Mouse (Mus musculus) intestine, embryonic 14.5 days (tissue): Measurements from ENCODE around the gene D630045J12Rik. TPM values are rescaled to one million over a fixed set of nuclear protein-coding genes. Genes with fewer than 3 reads are reported as not detected.

Experiments used
- ATAC-seq: fragments of 200-750 bp; cut with Nextera tagmentation; replicated peaks from 2 replicates; pipeline ENCODE4 v1.8.0; 2017; ENCODE audit warnings: low read depth, moderate number of reproducible peaks, moderate TSS enrichment, moderate library complexity; ENCODE audit not compliant: low FRiP score, low TSS enrichment
- DNase-seq: peaks from one replicate; pipeline ENCODE4 v3.0.0-alpha.2; 2018; ENCODE audit warnings: low spot score
- H3K27ac ChIP-seq: fragments of 300-500 bp; sonication (generic); 2 replicates; pipeline ENCODE4 v1.5.1; 2014; ENCODE audit warnings: low read depth, mild to moderate bottlenecking, control low read depth
- H3K27me3 ChIP-seq: fragments of 300-500 bp; sonication (generic); replicated peaks from 2 replicates; pipeline ENCODE4 v1.6.1; 2014; ENCODE audit warnings: low read length, control low read depth; ENCODE audit not compliant: control insufficient read depth, insufficient read depth
- H3K36me3 ChIP-seq: fragments of 300-500 bp; sonication (generic); 2 replicates; pipeline ENCODE4 v1.6.1; 2014; ENCODE audit warnings: low read length, control low read depth; ENCODE audit not compliant: control insufficient read depth, insufficient read depth
- H3K4me1 ChIP-seq: fragments of 300-500 bp; sonication (generic); replicated peaks from 2 replicates; pipeline ENCODE4 v1.6.1; 2014; ENCODE audit warnings: low read length, control low read depth, mixed read lengths; ENCODE audit not compliant: control insufficient read depth, insufficient read depth
- H3K4me2 ChIP-seq: fragments of 300-500 bp; sonication (generic); 2 replicates; pipeline ENCODE4 v1.6.1; 2014; ENCODE audit warnings: low read length
- H3K4me3 ChIP-seq: fragments of 300-500 bp; sonication (generic); 2 replicates; pipeline ENCODE4 v1.5.1; 2014; ENCODE audit warnings: low read depth, low read length, control low read depth, mixed read lengths
- H3K9ac ChIP-seq: fragments of 300-500 bp; sonication (generic); 2 replicates; pipeline ENCODE4 v1.6.1; 2014; ENCODE audit warnings: mild to moderate bottlenecking, low read length
- H3K9me3 ChIP-seq: fragments of 300-500 bp; sonication (generic); 2 replicates; pipeline ENCODE4 v1.6.1; 2016; ENCODE audit warnings: low read length, control low read depth; ENCODE audit not compliant: control insufficient read depth
- WGBS: fragments of 180-500 bp; shearing (Covaris S2); extraction: QIAGEN DNeasy Blood & Tissue Kit; methylation state at CpG from one replicate; pipeline ENCODE4 v1.1.7; 2014; 5-methylcytosine and 5-hydroxymethylcytosine counted together
- polyA plus RNA-seq: library from polyadenylated mRNA; unstranded; fragments of >200 nt; fragmentation: Nextera tagmentation; extraction: Ambion mirVana; gene quantifications from 2 replicates; pipeline ENCODE4 v1.2.1, GENCODE M21; 2014

Gene D630045J12Rik
- polyA plus RNA-seq, 1 experiment from 2014 or later: 5.6 TPM

DNA sequence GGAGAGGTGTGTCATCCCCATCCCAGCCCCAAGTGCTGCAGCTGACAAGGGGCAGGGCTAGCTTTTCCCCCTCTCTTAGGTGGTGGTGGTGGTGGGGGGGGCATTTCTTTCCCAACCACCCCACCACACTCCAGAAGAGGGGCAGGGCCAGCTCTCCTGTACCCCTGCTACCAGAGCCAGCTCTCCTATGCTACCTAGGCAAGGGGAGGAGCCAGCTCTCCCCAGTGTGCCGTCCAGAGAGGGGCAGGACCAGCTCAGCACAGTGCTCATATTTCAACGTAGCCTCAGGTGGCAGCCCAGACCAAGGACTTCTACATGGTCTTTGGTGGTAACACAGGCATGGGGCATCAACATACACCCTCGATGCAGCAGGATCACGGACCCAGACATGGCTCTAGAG lies 50.0 kb downstream of the D630045J12Rik start:
- no peaks in the 10 kb centered on the region for H3K9me3 ChIP-seq
- H3K27me3 ChIP-seq: no peaks in the 10 kb centered on the region
- H3K4me1 ChIP-seq: peaks cover 10% of the 10 kb centered on the region; the same call in 1 of the 2 replicates
- H3K9ac ChIP-seq: no peak overlapping the region
- 47% methylated on average over 4 of the region's 4 CpGs for WGBS
- H3K4me2 ChIP-seq: no peak overlapping the region
- no peak overlapping the region for H3K4me3 ChIP-seq
- ATAC-seq (no peak), DNase-seq (no peak)
- H3K36me3 ChIP-seq: no peaks in the 10 kb centered on the region
- H3K27ac ChIP-seq: no peak overlapping the region

DNA sequence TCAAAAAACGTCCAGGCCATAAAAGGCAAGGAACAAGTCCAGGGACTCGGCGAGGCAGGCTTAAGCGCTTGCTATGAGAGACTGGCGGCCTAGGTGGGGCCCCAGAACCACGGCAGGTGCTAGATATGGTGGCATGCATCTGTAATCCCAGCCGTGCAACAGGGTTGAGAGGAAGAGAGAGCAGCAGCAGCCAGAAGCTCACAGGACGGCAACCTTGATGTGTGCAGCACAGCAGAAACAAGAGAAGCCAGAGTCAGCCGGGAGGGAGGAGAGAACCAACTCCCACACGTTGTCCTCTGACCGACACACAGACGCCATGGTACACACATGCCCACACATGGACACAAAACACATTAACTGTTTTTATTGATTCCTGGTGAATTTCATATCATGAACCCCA lies 51.0 kb downstream of the D630045J12Rik start:
- H3K4me1 ChIP-seq: peaks cover 10% of the 10 kb centered on the region; the same call in 1 of the 2 replicates
- 68% methylated on average over 12 of the region's 12 CpGs for WGBS
- no peaks in the 10 kb centered on the region for H3K9me3 ChIP-seq
- DNase-seq: no peak
- no peak overlapping the region for H3K27ac ChIP-seq
- no peaks in the 10 kb centered on the region for H3K36me3 ChIP-seq
- H3K27me3 ChIP-seq: no peaks in the 10 kb centered on the region
- no peak overlapping the region for H3K4me3 ChIP-seq
- no peak for ATAC-seq
- H3K9ac ChIP-seq: no peak overlapping the region
- H3K4me2 ChIP-seq: no peak overlapping the region

DNA sequence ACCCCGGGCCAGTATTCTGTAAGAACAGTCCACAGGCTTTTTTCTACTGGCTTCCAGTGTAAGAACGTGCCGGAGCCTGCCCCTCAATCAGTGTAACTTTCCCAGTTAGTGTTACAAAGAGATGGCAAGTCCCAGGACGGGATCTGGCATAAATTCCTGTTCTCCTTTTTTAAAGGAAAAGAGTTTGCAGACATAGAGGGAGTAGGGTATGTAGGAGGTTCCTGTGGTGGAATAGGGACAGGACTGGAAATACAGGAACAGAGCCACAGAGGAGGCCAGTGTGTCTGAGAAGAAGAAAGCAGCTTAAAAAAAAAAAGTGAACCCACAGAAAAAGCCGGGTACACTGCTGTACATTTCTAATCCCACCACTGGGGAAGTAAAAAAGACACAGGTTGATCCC lies 52.3 kb downstream of the D630045J12Rik start:
- H3K27me3 ChIP-seq: no peaks in the 10 kb centered on the region
- no peak for ATAC-seq
- H3K9ac ChIP-seq: no peak overlapping the region
- H3K4me3 ChIP-seq: no peak overlapping the region
- no peak overlapping the region for H3K27ac ChIP-seq
- no peak for DNase-seq
- H3K9me3 ChIP-seq: no peaks in the 10 kb centered on the region
- peaks cover 2% of the 10 kb centered on the region; the same call in 1 of the 2 replicates for H3K36me3 ChIP-seq
- WGBS: 70% methylated on average over 5 of the region's 5 CpGs
- no peak overlapping the region for H3K4me2 ChIP-seq
- H3K4me1 ChIP-seq: peaks cover 10% of the 10 kb centered on the region; the same call in 1 of the 2 replicates

DNA sequence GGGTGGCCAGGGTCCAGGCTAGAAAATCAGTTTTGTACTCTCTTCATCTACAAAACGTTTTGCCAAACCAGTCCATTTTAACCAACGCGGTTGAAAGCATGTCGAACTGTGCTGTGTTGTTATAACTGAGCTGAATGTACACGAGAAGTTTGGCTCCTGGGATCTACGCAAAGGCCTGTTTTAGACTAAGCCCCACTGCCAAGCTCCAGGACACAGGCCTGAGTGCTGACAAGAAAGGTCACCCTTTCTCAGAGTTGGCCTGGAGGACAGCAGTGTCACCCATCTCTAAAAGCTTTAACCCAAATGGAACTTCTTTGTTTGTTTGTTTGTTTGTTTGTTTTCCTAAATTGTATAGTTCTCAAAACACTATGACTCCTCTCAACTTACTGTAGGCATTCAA lies 54.2 kb downstream of the D630045J12Rik start:
- 0 out of 2 replicates have a peak, but pooled peaks cover 4% of the 10 kb centered on the region for H3K4me1 ChIP-seq
- ATAC-seq (no peak), DNase-seq (no peak)
- H3K27me3 ChIP-seq: no peaks in the 10 kb centered on the region
- no peak overlapping the region for H3K4me3 ChIP-seq
- 89% methylated on average over 6 of the region's 6 CpGs for WGBS
- no peak overlapping the region for H3K4me2 ChIP-seq
- no peak overlapping the region for H3K9ac ChIP-seq
- peaks cover 18% of the 10 kb centered on the region for H3K36me3 ChIP-seq
- H3K9me3 ChIP-seq: no peaks in the 10 kb centered on the region
- H3K27ac ChIP-seq: no peak overlapping the region

DNA sequence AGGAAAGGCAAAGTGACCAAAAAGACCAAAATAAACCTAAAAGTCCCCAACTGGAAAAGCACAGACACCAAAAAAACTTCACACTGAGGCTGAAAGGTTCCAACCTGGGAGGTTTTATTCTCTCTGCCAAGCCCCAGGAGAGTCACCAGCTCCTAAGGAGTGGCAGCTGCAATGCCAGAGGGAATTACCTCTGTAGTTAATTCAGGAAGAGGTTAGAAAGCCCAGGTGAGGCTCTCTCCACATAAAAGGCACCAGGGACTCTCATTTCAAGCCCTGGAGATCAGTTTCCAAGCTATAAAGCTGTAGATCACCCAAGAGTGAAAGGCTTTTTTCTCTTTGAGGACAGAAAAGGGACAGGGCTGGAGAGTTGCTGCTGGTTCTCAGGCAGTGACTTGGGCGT lies 55.1 kb downstream of the D630045J12Rik start:
- H3K4me2 ChIP-seq: no peak overlapping the region
- 75% methylated on average over 1 of the region's 1 CpGs for WGBS
- DNase-seq (no peak), ATAC-seq (no peak)
- H3K36me3 ChIP-seq: peaks cover 22% of the 10 kb centered on the region
- no peak overlapping the region for H3K9ac ChIP-seq
- no peaks in the 10 kb centered on the region for H3K9me3 ChIP-seq
- no peak overlapping the region for H3K4me3 ChIP-seq
- H3K27ac ChIP-seq: no peak overlapping the region
- no peaks in the 10 kb centered on the region for H3K27me3 ChIP-seq
- H3K4me1 ChIP-seq: 0 out of 2 replicates have a peak, but pooled peaks cover 4% of the 10 kb centered on the region

DNA sequence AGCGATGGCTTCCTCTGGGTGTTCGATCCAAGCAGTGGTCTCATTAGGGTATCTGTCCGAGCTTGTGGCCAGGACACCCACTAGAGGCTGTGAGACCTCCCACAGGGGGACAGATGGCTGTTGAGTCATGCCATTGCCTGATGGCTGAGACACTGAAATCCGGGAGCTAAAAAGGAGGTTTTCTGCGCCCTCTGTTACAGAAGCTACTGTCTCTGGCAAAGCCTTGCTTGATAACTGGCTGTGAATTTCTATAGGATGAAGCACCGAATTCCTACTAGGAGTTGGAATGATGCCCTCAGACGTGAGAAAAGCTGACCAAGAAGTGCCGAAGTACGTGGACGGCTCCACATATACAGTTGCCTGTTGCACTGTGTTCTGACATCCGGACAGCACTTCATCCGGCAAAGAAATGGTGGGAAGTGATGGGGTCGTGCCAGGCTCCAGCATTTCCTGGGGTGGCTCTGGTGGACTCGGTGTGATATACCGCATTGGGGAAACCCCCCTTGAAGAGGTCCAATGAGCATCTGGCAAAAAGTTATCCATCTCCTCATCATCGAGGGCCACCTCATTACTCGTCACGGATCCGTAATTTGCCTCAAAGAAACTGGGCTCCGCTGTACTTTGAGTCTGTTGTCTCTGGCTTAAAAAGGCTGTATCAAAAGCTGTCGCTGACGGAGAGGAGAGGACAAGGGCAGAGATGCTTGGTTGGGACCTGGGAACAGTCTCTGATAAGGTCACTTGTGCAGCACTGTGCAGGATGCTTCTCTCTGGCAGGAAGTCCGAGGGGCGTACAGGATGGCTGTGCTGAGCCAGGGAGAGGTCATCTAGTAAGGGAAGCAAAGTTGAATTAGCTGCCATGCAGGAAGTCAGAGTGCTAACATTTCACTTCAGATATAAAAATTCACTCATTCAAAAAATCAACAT lies 57.3 kb downstream of the D630045J12Rik start:
- WGBS: 91% methylated on average over 24 of the region's 24 CpGs
- DNase-seq: no peak
- Histone ChIP-seq H3K9me3 (no peaks in the 10 kb centered on the region), H3K27ac (no peak overlapping the region), H3K4me1 (no peaks in the 10 kb centered on the region), H3K9ac (no peak overlapping the region), H3K4me3 (no peak overlapping the region), H3K36me3 (peaks cover 28% of the 10 kb centered on the region), H3K4me2 (no peak overlapping the region), H3K27me3 (no peaks in the 10 kb centered on the region)
- ATAC-seq: no peak

DNA sequence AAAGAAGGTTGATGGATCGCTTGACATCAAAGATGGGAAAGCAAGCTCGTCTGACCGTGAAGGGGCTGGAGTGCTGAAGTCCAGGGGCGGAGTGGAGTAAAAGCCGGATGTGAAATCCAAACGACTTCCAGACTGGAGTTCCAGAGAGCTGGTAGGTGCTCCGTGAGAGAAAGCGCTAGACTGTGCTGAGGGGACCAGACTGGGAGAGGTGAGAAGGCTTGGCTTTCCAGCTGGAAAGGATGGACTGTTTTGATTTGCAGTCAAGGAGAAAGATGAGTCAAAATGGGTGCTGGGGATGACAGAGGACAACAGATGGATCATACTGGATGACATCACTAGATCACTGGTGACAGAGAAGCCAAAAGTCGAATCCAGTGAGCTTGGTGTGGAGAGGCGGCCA lies 58.5 kb downstream of the D630045J12Rik start:
- no peak for DNase-seq
- Histone ChIP-seq H3K4me1 (no peaks in the 10 kb centered on the region), H3K4me2 (no peak overlapping the region), H3K9ac (no peak overlapping the region), H3K4me3 (no peak overlapping the region), H3K9me3 (no peaks in the 10 kb centered on the region), H3K27me3 (no peaks in the 10 kb centered on the region), H3K27ac (no peak overlapping the region), H3K36me3 (peaks cover 28% of the 10 kb centered on the region)
- ATAC-seq: no peak
- WGBS: 85% methylated on average over 10 of the region's 10 CpGs

DNA sequence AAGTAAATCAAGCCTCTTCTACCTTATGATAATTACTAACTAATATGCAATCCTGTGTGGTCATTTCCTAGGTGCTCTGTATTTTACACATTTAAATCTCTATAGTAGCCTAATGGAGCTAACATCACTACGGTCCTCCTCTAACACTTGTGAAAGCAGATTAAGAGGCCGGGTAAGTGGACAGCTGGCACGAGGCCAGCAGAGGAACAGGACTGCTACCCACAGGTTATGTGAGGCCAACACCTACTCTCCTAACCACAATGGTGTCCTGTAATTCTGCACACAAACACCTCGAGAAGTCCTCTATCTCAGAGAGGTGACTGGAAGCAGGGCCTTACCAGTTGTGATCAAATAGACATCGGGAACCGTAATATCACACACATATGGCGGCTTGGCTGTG lies 59.8 kb downstream of the D630045J12Rik start:
- WGBS: 85% methylated on average over 7 of the region's 7 CpGs
- Histone ChIP-seq H3K9me3 (no peaks in the 10 kb centered on the region), H3K9ac (no peak overlapping the region), H3K4me3 (no peak overlapping the region), H3K4me2 (no peak overlapping the region), H3K4me1 (no peaks in the 10 kb centered on the region), H3K27ac (no peak overlapping the region), H3K27me3 (no peaks in the 10 kb centered on the region), H3K36me3 (peaks cover 34% of the 10 kb centered on the region)
- DNase-seq: no peak
- ATAC-seq: no peak

DNA sequence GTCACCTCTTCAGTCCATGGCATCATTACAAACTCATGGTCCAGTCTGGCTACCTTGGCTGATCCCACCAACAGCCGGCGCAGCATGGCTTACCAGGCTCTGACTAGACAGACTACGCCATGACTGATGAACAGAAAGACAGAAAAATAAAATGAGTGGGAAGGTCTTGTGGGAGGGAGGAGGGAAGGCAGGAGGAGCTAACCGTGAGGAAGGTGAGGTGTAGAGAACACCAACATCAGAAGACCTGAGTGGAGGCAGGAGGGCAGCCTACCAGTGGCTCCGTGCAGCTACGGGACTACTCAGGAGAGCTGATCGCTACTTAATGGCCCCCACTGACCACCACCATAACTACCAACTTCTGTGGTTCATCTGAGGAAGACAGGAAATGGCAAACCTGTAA lies 60.9 kb downstream of the D630045J12Rik start:
- H3K4me3 ChIP-seq: no peak overlapping the region
- no peak overlapping the region for H3K9ac ChIP-seq
- WGBS: 94% methylated on average over 7 of the region's 7 CpGs
- peaks cover 41% of the 10 kb centered on the region for H3K36me3 ChIP-seq
- H3K4me1 ChIP-seq: no peaks in the 10 kb centered on the region
- no peak for ATAC-seq
- no peak for DNase-seq
- H3K9me3 ChIP-seq: no peaks in the 10 kb centered on the region
- H3K4me2 ChIP-seq: no peak overlapping the region
- no peaks in the 10 kb centered on the region for H3K27me3 ChIP-seq
- no peak overlapping the region for H3K27ac ChIP-seq
